Mouse (Mus musculus) forebrain, embryonic 13.5 days (tissue): ENCODE measurements at regions not wholly inside any gene's neighbourhood (a gene's known extent, or its start where the extent isn't known, plus 50 kb on each side); places are given as distances from the start of the nearest gene placed in this dataset.
A peak's percentile ranks its signal among the peaks of the same experiment; 100 is the strongest.

ENCODE experiments used
- ATAC-seq: fragments of 200-750 bp; cut with Nextera tagmentation; 2 replicates; pipeline ENCODE4 v1.8.0; 2017
- H3K27ac ChIP-seq: fragments of 300-500 bp; sonication (generic); 2 replicates; pipeline ENCODE4 v1.5.1; 2015; ENCODE audit warnings: inconsistent platforms, mild to moderate bottlenecking, moderate library complexity
- H3K27me3 ChIP-seq: fragments of 300-500 bp; sonication (generic); 2 replicates; pipeline ENCODE4 v1.6.1; 2015; ENCODE audit warnings: mild to moderate bottlenecking, inconsistent platforms
- H3K36me3 ChIP-seq: fragments of 300-500 bp; sonication (generic); 2 replicates; pipeline ENCODE4 v1.6.1; 2015; ENCODE audit warnings: mild to moderate bottlenecking, inconsistent platforms; ENCODE audit not compliant: poor library complexity, severe bottlenecking
- H3K4me1 ChIP-seq: fragments of 300-500 bp; sonication (generic); 2 replicates; pipeline ENCODE4 v1.6.1; 2015; ENCODE audit warnings: inconsistent platforms
- H3K4me2 ChIP-seq: fragments of 300-500 bp; sonication (generic); 2 replicates; pipeline ENCODE4 v1.6.1; 2015; ENCODE audit warnings: inconsistent platforms, mild to moderate bottlenecking, moderate library complexity
- H3K4me3 ChIP-seq: fragments of 300-500 bp; sonication (generic); 2 replicates; pipeline ENCODE4 v1.5.1; 2015; ENCODE audit warnings: mild to moderate bottlenecking, inconsistent platforms
- H3K9ac ChIP-seq: fragments of 300-500 bp; sonication (generic); 2 replicates; pipeline ENCODE4 v1.6.1; 2015; ENCODE audit warnings: mild to moderate bottlenecking, inconsistent platforms
- H3K9me3 ChIP-seq: fragments of 300-500 bp; sonication (generic); replicated peaks from 2 replicates; pipeline ENCODE4 v1.6.1; 2016; ENCODE audit warnings: inconsistent platforms
- WGBS: fragments of 180-500 bp; shearing (Covaris S2); methylation state at CpG from one replicate; pipeline ENCODE4 v1.1.7; 2015; 5-methylcytosine and 5-hydroxymethylcytosine counted together

- Histone ChIP-seq H3K9ac (no peak overlapping the region), H3K4me3 (no peak overlapping the region), H3K27me3 (no peaks in the 10 kb centered on the region), H3K4me2 (no peak overlapping the region), H3K4me1 (no peaks in the 10 kb centered on the region), H3K36me3 (no peaks in the 10 kb centered on the region), H3K9me3 (no peaks in the 10 kb centered on the region), H3K27ac (no peak overlapping the region)
- peak; percentile 62 for ATAC-seq
- WGBS = 67% methylated on average over 3 of the region's 3 CpGs
Measured at GRCm38 (mm10) chrX:40350936-40351335, 487.5 kb upstream of the Cypt14 start.

DNA sequence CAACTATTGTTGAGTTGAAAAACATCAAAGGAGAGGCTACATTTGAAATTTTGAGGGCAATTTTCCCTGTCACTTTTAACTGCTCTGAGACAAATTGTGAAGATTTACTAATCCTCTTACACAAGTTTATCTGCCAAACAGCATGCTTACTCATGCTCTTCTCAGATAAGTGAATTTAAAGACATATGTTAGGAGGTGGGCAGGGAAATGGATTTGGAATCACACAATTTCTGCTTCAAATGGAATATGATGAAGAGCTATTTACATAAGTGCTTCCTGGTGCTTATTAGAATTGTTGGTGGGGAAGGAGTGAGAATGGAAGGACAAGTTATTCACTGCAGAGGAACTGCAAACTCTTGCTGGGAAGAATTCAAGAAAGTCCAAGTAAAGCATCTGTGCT is 473.2 kb upstream of the Cypt14 start:
- Histone ChIP-seq H3K4me3 (no peak overlapping the region), H3K4me1 (no peaks in the 10 kb centered on the region), H3K9ac (no peak overlapping the region), H3K9me3 (no peaks in the 10 kb centered on the region), H3K36me3 (no peaks in the 10 kb centered on the region), H3K27me3 (no peaks in the 10 kb centered on the region), H3K4me2 (no peak overlapping the region), H3K27ac (no peak overlapping the region)
- ATAC-seq = no peak
